Mouse (Mus musculus): Measurements from ENCODE around the gene Unc119b.
A peak's percentile ranks its signal among the peaks of the same experiment; 100 is the strongest.

The Unc119b gene

DNA sequence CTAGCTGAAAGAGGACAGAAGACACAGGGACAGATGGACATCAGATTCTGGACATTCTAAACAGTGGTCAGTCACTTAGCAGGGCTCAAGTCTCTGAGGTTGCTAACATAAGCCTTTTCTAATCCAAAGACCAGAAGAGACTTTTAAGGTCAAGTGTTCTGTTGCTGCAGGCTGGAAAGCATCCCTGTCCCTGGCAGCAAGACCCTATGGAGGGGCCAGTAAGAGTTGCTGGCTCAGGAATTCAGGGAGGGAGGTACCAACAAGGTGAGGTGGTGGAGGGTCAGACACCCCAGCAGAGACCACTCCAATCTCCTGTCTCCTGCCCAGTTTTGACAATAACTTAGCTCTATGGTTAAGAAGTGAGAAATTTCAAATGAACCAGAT is 12.0 kb upstream of the Unc119b start:
- Histone ChIP-seq H3K36me3 (ENCODE audit: insufficient read depth, low read length) (peaks cover 95% of the 10 kb centered on the region), H3K4me3 (replicated peaks; ENCODE audit: low read length) (0 out of 2 replicates have a peak overlapping the region, but pooled peaks have one; percentile 1), H3K27me3 (ENCODE audit: insufficient read depth, low read length) (no peaks in the 10 kb centered on the region), H3K9me3 (ENCODE audit: low read length) (no peaks in the 10 kb centered on the region), H3K4me1 (replicated peaks; ENCODE audit: low read depth, low read length) (peaks cover 95% of the 10 kb centered on the region)
- TF ChIP-seq POU5F1 (IDR thresholded peaks at IDR 0.05; ENCODE audit: borderline replicate concordance, low read length) = no peak
- TF ChIP-seq CTCF (conservative IDR thresholded peaks at IDR 0.05; ENCODE audit: low read length) = no peak
- TF ChIP-seq NANOG (IDR thresholded peaks at IDR 0.05; ENCODE audit: borderline replicate concordance, low read length) = no peak

GRCm38 (mm10) chr5:115145976-115146746 is 11.4 kb upstream of the Unc119b start:
- Histone ChIP-seq H3K9me3 (ENCODE audit: low read length) (no peaks in the 10 kb centered on the region), H3K4me3 (replicated peaks; ENCODE audit: low read length) (peak overlapping the region; percentile 39), H3K27me3 (ENCODE audit: insufficient read depth, low read length) (no peaks in the 10 kb centered on the region), H3K4me1 (replicated peaks; ENCODE audit: low read depth, low read length) (peaks cover 95% of the 10 kb centered on the region), H3K36me3 (ENCODE audit: insufficient read depth, low read length) (peaks cover 89% of the 10 kb centered on the region)
- TF ChIP-seq CTCF (conservative IDR thresholded peaks at IDR 0.05; ENCODE audit: low read length) = no peak
- no peak for TF ChIP-seq NANOG (IDR thresholded peaks at IDR 0.05; ENCODE audit: borderline replicate concordance, low read length)
- no peak for TF ChIP-seq POU5F1 (IDR thresholded peaks at IDR 0.05; ENCODE audit: borderline replicate concordance, low read length)

GRCm38 (mm10) chr5:115145253-115145968 is 10.6 kb upstream of the Unc119b start:
- Histone ChIP-seq H3K27me3 (ENCODE audit: insufficient read depth, low read length) (no peaks in the 10 kb centered on the region), H3K36me3 (ENCODE audit: insufficient read depth, low read length) (peaks cover 82% of the 10 kb centered on the region), H3K4me3 (replicated peaks; ENCODE audit: low read length) (peak overlapping the region; percentile 41), H3K4me1 (replicated peaks; ENCODE audit: low read depth, low read length) (peaks cover 95% of the 10 kb centered on the region), H3K9me3 (ENCODE audit: low read length) (no peaks in the 10 kb centered on the region)
- TF ChIP-seq POU5F1 (IDR thresholded peaks at IDR 0.05; ENCODE audit: borderline replicate concordance, low read length) (no peak), NANOG (IDR thresholded peaks at IDR 0.05; ENCODE audit: borderline replicate concordance, low read length) (peak; percentile 32; the same call in 1 of the 2 replicates), CTCF (conservative IDR thresholded peaks at IDR 0.05; ENCODE audit: low read length) (no peak)

DNA sequence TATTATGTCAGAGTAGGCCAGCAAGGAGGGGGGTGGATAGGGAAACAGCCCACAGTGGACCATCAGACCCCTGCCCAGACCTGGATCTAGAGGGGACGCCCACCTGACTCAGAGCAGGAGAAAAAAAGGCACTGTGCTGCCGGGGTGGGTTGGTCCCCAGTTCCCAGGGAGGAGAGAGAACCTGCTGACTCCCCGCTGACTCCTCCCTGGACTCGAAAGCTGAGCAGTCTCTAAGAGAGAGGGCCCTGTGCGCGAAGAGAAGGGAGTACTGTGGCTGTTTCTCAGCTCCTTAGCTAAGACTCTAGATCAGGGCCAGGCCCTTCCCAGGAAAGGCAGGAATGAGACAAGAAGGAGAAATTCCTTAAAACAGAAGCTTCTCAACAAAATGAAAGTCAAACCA is 9.7 kb upstream of the Unc119b start:
- TF ChIP-seq NANOG (IDR thresholded peaks at IDR 0.05; ENCODE audit: borderline replicate concordance, low read length) = no peak
- no peak for TF ChIP-seq CTCF (conservative IDR thresholded peaks at IDR 0.05; ENCODE audit: low read length)
- no peak for TF ChIP-seq POU5F1 (IDR thresholded peaks at IDR 0.05; ENCODE audit: borderline replicate concordance, low read length)
- Histone ChIP-seq H3K27me3 (ENCODE audit: insufficient read depth, low read length) (no peaks in the 10 kb centered on the region), H3K4me1 (replicated peaks; ENCODE audit: low read depth, low read length) (peaks cover 94% of the 10 kb centered on the region), H3K36me3 (ENCODE audit: insufficient read depth, low read length) (peaks cover 72% of the 10 kb centered on the region), H3K4me3 (replicated peaks; ENCODE audit: low read length) (peak overlapping the region; percentile 41; the same call in 1 of the 2 replicates), H3K9me3 (ENCODE audit: low read length) (no peaks in the 10 kb centered on the region)

DNA sequence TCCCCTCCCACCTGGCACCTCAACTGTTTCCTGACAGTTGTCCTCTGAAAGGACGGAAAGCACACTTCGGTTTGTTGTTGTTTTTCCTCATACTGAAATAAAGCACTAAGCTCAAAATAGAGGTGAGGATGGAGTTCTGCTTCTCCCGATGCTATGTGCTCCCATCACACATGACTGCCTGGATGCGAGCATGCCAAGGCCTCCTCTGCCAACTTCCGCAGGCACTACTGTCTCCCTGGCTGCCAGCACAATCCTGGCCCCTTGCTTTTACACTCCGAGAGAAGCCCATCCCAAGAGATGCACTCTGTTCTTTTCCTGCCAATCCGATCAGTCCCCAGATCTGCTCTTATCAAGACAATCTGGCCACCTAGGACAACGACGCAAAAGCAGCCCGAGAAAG is 8.8 kb upstream of the Unc119b start:
- TF ChIP-seq CTCF (conservative IDR thresholded peaks at IDR 0.05; ENCODE audit: low read length) (no peak), POU5F1 (IDR thresholded peaks at IDR 0.05; ENCODE audit: borderline replicate concordance, low read length) (no peak), NANOG (IDR thresholded peaks at IDR 0.05; ENCODE audit: borderline replicate concordance, low read length) (no peak)
- H3K4me1 ChIP-seq (replicated peaks; ENCODE audit: low read depth, low read length) = peaks cover 94% of the 10 kb centered on the region

GRCm38 (mm10) chr5:115142166-115142697 is 7.5 kb upstream of the Unc119b start:
- no peak for TF ChIP-seq NANOG (IDR thresholded peaks at IDR 0.05; ENCODE audit: borderline replicate concordance, low read length)
- TF ChIP-seq CTCF (conservative IDR thresholded peaks at IDR 0.05; ENCODE audit: low read length) = no peak
- TF ChIP-seq POU5F1 (IDR thresholded peaks at IDR 0.05; ENCODE audit: borderline replicate concordance, low read length) = no peak
- H3K4me3 ChIP-seq (replicated peaks; ENCODE audit: low read length) = no peak overlapping the region
- peaks cover 81% of the 10 kb centered on the region for H3K4me1 ChIP-seq (replicated peaks; ENCODE audit: low read depth, low read length)
- H3K27me3 ChIP-seq (ENCODE audit: insufficient read depth, low read length) = peaks cover 3% of the 10 kb centered on the region; the same call in 1 of the 2 replicates
- H3K36me3 ChIP-seq (ENCODE audit: insufficient read depth, low read length) = peaks cover 52% of the 10 kb centered on the region
- H3K9me3 ChIP-seq (ENCODE audit: low read length) = no peaks in the 10 kb centered on the region

More for the DNA sequence above, 8.8 kb upstream of the Unc119b start:
- H3K9me3 ChIP-seq (ENCODE audit: low read length) = no peaks in the 10 kb centered on the region
- no peaks in the 10 kb centered on the region for H3K27me3 ChIP-seq (ENCODE audit: insufficient read depth, low read length)
- H3K36me3 ChIP-seq (ENCODE audit: insufficient read depth, low read length) = peaks cover 65% of the 10 kb centered on the region
- no peak overlapping the region for H3K4me3 ChIP-seq (replicated peaks; ENCODE audit: low read length)

GRCm38 (mm10) chr5:115140726-115141125 is 6.0 kb upstream of the Unc119b start:
- Histone ChIP-seq H3K9me3 (ENCODE audit: low read length) (0 out of 2 replicates have a peak, but pooled peaks cover 4% of the 10 kb centered on the region), H3K27me3 (ENCODE audit: insufficient read depth, low read length) (peaks cover 3% of the 10 kb centered on the region; the same call in 1 of the 2 replicates), H3K36me3 (ENCODE audit: insufficient read depth, low read length) (peaks cover 37% of the 10 kb centered on the region), H3K4me1 (replicated peaks; ENCODE audit: low read depth, low read length) (peaks cover 66% of the 10 kb centered on the region), H3K4me3 (replicated peaks; ENCODE audit: low read length) (0 out of 2 replicates have a peak overlapping the region, but pooled peaks have one; percentile 29)
- TF ChIP-seq NANOG (IDR thresholded peaks at IDR 0.05; ENCODE audit: borderline replicate concordance, low read length) = peak; percentile 14; the same call in 1 of the 2 replicates
- no peak for TF ChIP-seq CTCF (conservative IDR thresholded peaks at IDR 0.05; ENCODE audit: low read length)

DNA sequence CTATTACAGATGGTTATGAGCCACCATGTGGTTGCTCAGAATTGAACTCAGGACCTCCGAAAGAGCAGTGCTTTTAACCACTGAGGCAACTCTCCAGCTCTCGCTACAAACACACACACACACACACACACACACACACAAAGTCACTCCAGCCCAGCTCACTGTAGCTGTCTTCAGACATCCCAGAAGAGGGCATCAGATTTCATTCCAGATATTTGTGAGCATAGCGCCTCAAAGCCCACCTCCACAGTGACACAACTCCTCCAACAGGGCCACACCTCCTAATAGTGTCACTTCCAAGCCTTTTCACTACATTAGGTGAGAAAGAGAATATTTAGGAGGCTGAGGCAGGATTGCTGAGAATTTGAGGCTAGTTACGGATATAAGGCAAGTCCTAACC is 4.3 kb upstream of the Unc119b start:
- peaks cover 21% of the 10 kb centered on the region for H3K36me3 ChIP-seq (ENCODE audit: insufficient read depth, low read length)
- no peak for TF ChIP-seq NANOG (IDR thresholded peaks at IDR 0.05; ENCODE audit: borderline replicate concordance, low read length)
- no peak for TF ChIP-seq POU5F1 (IDR thresholded peaks at IDR 0.05; ENCODE audit: borderline replicate concordance, low read length)
- no peak for TF ChIP-seq CTCF (conservative IDR thresholded peaks at IDR 0.05; ENCODE audit: low read length)
- H3K4me1 ChIP-seq (replicated peaks; ENCODE audit: low read depth, low read length) = peaks cover 51% of the 10 kb centered on the region

More for the DNA sequence above, 4.3 kb upstream of the Unc119b start:
- no peak overlapping the region for H3K4me3 ChIP-seq (replicated peaks; ENCODE audit: low read length)
- 0 out of 2 replicates have a peak, but pooled peaks cover 4% of the 10 kb centered on the region for H3K9me3 ChIP-seq (ENCODE audit: low read length)
- peaks cover 3% of the 10 kb centered on the region; the same call in 1 of the 2 replicates for H3K27me3 ChIP-seq (ENCODE audit: insufficient read depth, low read length)
